15 mouse cellular contexts compared by ENCODE assay signal in the genomic region with DNA sequence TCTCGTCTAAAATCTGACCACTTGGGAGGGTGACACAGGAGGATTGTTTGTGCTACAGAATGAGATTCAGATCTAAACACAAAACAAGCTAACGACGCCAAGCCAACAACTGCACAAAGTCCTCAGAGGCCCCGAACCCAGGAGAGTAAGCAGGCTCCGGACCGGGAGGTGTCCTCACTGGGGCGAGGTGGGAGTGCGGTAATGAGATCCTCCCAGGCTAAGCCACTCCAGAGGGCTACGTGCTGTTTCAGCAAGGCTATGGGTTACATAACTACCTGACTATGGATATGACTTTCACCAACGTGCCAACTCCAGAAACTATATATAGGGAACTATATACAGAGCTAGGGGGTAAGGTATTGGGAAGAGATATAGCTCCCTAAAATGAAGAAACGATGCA.
"Had no signal": no experiment of that assay in that cellular context is flagged by ENCODE, and none has a peak within 500 bp of the region (broad histone marks: within the 10 kb centered on the region; RNA-seq: fewer than 3 reads in every experiment).

No protein-coding gene starts in this region.

- H3K4me2 ChIP-seq: limb, embryonic 13.5 days; liver, embryonic 11.5 days; liver, embryonic 15.5 days; lung, embryonic 14.5 days; midbrain, embryonic 11.5 days; midbrain, embryonic 15.5 days; neural tube, embryonic 12.5 days had no signal

- H3K36me3 ChIP-seq: midbrain, embryonic 15.5 days had no signal

- H3K9ac ChIP-seq: limb, embryonic 13.5 days; liver, embryonic 15.5 days; lung, embryonic 14.5 days; midbrain, embryonic 15.5 days; neural tube, embryonic 12.5 days had no signal

- H3K4me3 ChIP-seq: limb, embryonic 13.5 days; liver, embryonic 15.5 days; megakaryocyte, embryonic 14.5 days; midbrain, embryonic 15.5 days; neural tube, embryonic 12.5 days had no signal

- ATAC-seq: midbrain, embryonic 15.5 days had no signal

- H3K27me3 ChIP-seq: limb, embryonic 13.5 days; liver, embryonic 15.5 days; megakaryocyte, embryonic 14.5 days; midbrain, embryonic 15.5 days; neural tube, embryonic 12.5 days had no signal

- H3K4me1 ChIP-seq: limb, embryonic 13.5 days; liver, embryonic 15.5 days; megakaryocyte, embryonic 14.5 days; midbrain, embryonic 15.5 days; neural tube, embryonic 12.5 days had no signal

- H3K9me3 ChIP-seq: limb, embryonic 13.5 days; liver, embryonic 15.5 days; megakaryocyte, embryonic 14.5 days; midbrain, embryonic 15.5 days; neural tube, embryonic 12.5 days had no signal

- DNase-seq: kidney, postnatal 14 days; left cerebral cortex, postnatal 4 days; lung, embryonic 14.5 days; lung, postnatal 10 days; lung, postnatal 4 days; spleen, adult 18-20 months; thymus, adult 18-20 months; thymus, postnatal 14 days had no signal

- H3K27ac ChIP-seq: limb, embryonic 13.5 days; liver, embryonic 15.5 days; midbrain, embryonic 15.5 days; neural tube, embryonic 12.5 days had no signal
